Mouse (Mus musculus) MEL (cell line): ENCODE measurements at regions not wholly inside any gene's neighbourhood (a gene's known extent, or its start where the extent isn't known, plus 50 kb on each side); places are given as distances from the start of the nearest gene placed in this dataset.

Source experiments
- DNase-seq: peaks from one replicate; pipeline ENCODE4 v3.0.0; 2011; ENCODE audit warnings: low read depth, low spot score
- H3K27ac ChIP-seq: 2 replicates; pipeline ENCODE4 v1.5.1; 2012; ENCODE audit warnings: low read depth, mild to moderate bottlenecking, control low read depth, low read length, moderate library complexity; ENCODE audit not compliant: control insufficient read depth
- H3K27me3 ChIP-seq, 2 experiments: fragments of 150-350 bp in 1 of 2; sonication (generic) in 1 of 2; 2 replicates each; pipeline ENCODE4 v1.6.1; 2012; ENCODE audit warnings: low read length in 2 of 2, mild to moderate bottlenecking in 2 of 2, improper control_type of control experiment in 1 of 2, moderate library complexity in 1 of 2; ENCODE audit not compliant: insufficient read depth in 2 of 2, control insufficient read depth in 1 of 2
- H3K36me3 ChIP-seq, 2 experiments: 2 replicates each; pipeline ENCODE4 v1.6.1; 2012 to 2014; ENCODE audit warnings: low read length in 2 of 2, improper control_type of control experiment in 1 of 2, inconsistent platforms in 1 of 2, mild to moderate bottlenecking in 1 of 2; ENCODE audit not compliant: insufficient read depth in 2 of 2, control insufficient read depth in 1 of 2
- H3K4me1 ChIP-seq, 2 experiments: fragments of 150-350 bp in 1 of 2; sonication (generic) in 1 of 2; 2 replicates each; pipeline ENCODE4 v1.6.1; 2012; ENCODE audit warnings: low read length in 2 of 2, improper control_type of control experiment in 1 of 2, mild to moderate bottlenecking in 1 of 2; ENCODE audit not compliant: insufficient read depth in 2 of 2, control insufficient read depth in 1 of 2
- H3K4me3 ChIP-seq, 2 experiments: fragments of 150-350 bp in 1 of 2; sonication (generic) in 1 of 2; 2 replicates each; pipeline ENCODE4 v1.5.1; 2012; ENCODE audit warnings: low read depth in 2 of 2, low read length in 2 of 2, mild to moderate bottlenecking in 2 of 2, moderate library complexity in 2 of 2, control low read depth in 1 of 2, improper control_type of control experiment in 1 of 2; ENCODE audit not compliant: control insufficient read depth in 1 of 2, insufficient read depth in 1 of 2
- H3K79me2 ChIP-seq: 2 replicates; pipeline ENCODE4 v1.6.1; 2012; ENCODE audit warnings: mild to moderate bottlenecking, low read length, moderate library complexity; ENCODE audit not compliant: control insufficient read depth, poor library complexity, insufficient read depth
- H3K9ac ChIP-seq: 2 replicates; pipeline ENCODE4 v1.6.1; 2012; ENCODE audit warnings: low read depth, mild to moderate bottlenecking, control low read depth, low read length, moderate library complexity; ENCODE audit not compliant: control insufficient read depth, poor library complexity, severe bottlenecking
- H3K9me3 ChIP-seq: fragments of 150-350 bp; sonication (generic); replicated peaks from 2 replicates; pipeline ENCODE4 v1.6.1; 2012; ENCODE audit warnings: mild to moderate bottlenecking, low read length, improper control_type of control experiment, moderate library complexity; ENCODE audit not compliant: insufficient read depth
- BHLHE40 ChIP-seq: IDR thresholded peaks from 2 replicates; pipeline ENCODE4 v1.6.1; 2012; ENCODE audit warnings: low read depth, mild to moderate bottlenecking, inconsistent platforms, low read length, improper control_type of control experiment, borderline replicate concordance
- CHD1 ChIP-seq: IDR thresholded peaks from 2 replicates; pipeline ENCODE4 v1.6.1; 2012; ENCODE audit warnings: low read depth, mild to moderate bottlenecking, inconsistent platforms, low read length, improper control_type of control experiment
- ETS1 ChIP-seq: IDR thresholded peaks from 2 replicates; pipeline ENCODE4 v1.6.1; 2012; ENCODE audit warnings: low read depth, mild to moderate bottlenecking, inconsistent platforms, low read length, improper control_type of control experiment, moderate library complexity
- GATA1 ChIP-seq: IDR thresholded peaks from 2 replicates; pipeline ENCODE4 v1.6.1; 2011; ENCODE audit warnings: low read depth, low read length, improper control_type of control experiment
- HCFC1 ChIP-seq: IDR thresholded peaks from 2 replicates; pipeline ENCODE4 v1.6.1; 2012; ENCODE audit warnings: low read depth, mild to moderate bottlenecking, inconsistent platforms, low read length, improper control_type of control experiment, moderate library complexity
- JUND ChIP-seq: IDR thresholded peaks from 2 replicates; pipeline ENCODE4 v1.6.1; 2011; ENCODE audit warnings: low read depth, mild to moderate bottlenecking, improper control_type of control experiment, low read length
- KAT2A ChIP-seq: conservative IDR thresholded peaks from 2 replicates; pipeline ENCODE4 v1.6.1; 2012; ENCODE audit warnings: low read depth, low read length, improper control_type of control experiment, inconsistent platforms
- MAFK ChIP-seq: IDR thresholded peaks from 2 replicates; pipeline ENCODE4 v1.6.1; 2011; ENCODE audit warnings: low read depth, mild to moderate bottlenecking, low read length, improper control_type of control experiment, borderline replicate concordance
- MAX ChIP-seq: IDR thresholded peaks from 2 replicates; pipeline ENCODE4 v1.6.1; 2011; ENCODE audit warnings: low read length, improper control_type of control experiment
- MAZ ChIP-seq: IDR thresholded peaks from 2 replicates; pipeline ENCODE4 v1.6.1; 2012; ENCODE audit warnings: low read depth, mild to moderate bottlenecking, inconsistent platforms, low read length, improper control_type of control experiment
- MXI1 ChIP-seq: IDR thresholded peaks from 2 replicates; pipeline ENCODE4 v1.6.1; 2011; ENCODE audit warnings: mild to moderate bottlenecking, low read depth, low read length, improper control_type of control experiment
- MYB ChIP-seq: IDR thresholded peaks from 2 replicates; pipeline ENCODE4 v1.6.1; 2011; ENCODE audit warnings: mild to moderate bottlenecking, low read depth, low read length, improper control_type of control experiment
- POLR2A ChIP-seq, 2 experiments: IDR thresholded peaks; 2 replicates each; pipeline ENCODE4 v1.6.1; 2011 to 2012; ENCODE audit warnings: low read length in 2 of 2, mild to moderate bottlenecking in 2 of 2, control low read depth in 1 of 2, improper control_type of control experiment in 1 of 2, low read depth in 1 of 2, moderate library complexity in 1 of 2; ENCODE audit not compliant: control insufficient read depth in 1 of 2, insufficient read depth in 1 of 2, poor library complexity in 1 of 2
- RAD21 ChIP-seq: IDR thresholded peaks from 2 replicates; pipeline ENCODE4 v1.6.1; 2011; ENCODE audit warnings: mild to moderate bottlenecking, low read depth, low read length, improper control_type of control experiment
- SMC3 ChIP-seq: IDR thresholded peaks from 2 replicates; pipeline ENCODE4 v1.6.1; 2011; ENCODE audit warnings: low read depth, low read length, improper control_type of control experiment
- TAL1 ChIP-seq: IDR thresholded peaks from 2 replicates; pipeline ENCODE4 v1.6.1; 2012; ENCODE audit warnings: mild to moderate bottlenecking, inconsistent platforms, low read length, moderate library complexity, mixed read lengths
- TBP ChIP-seq: IDR thresholded peaks from 2 replicates; pipeline ENCODE4 v1.8.0; 2011; ENCODE audit warnings: low read depth, low read length, improper control_type of control experiment
- TCF12 ChIP-seq: IDR thresholded peaks from 2 replicates; pipeline ENCODE4 v1.6.1; 2014; ENCODE audit warnings: low read depth, mild to moderate bottlenecking, inconsistent platforms, low read length, improper control_type of control experiment, moderate library complexity
- USF1 ChIP-seq: IDR thresholded peaks from 2 replicates; pipeline ENCODE4 v1.6.1; 2014; ENCODE audit warnings: low read depth, mild to moderate bottlenecking, inconsistent platforms, low read length, improper control_type of control experiment, moderate library complexity
- ZC3H11A ChIP-seq: IDR thresholded peaks from 2 replicates; pipeline ENCODE4 v1.6.1; 2012; ENCODE audit warnings: low read depth, mild to moderate bottlenecking, inconsistent platforms, low read length, improper control_type of control experiment
- ZKSCAN1 ChIP-seq: IDR thresholded peaks from 2 replicates; pipeline ENCODE4 v1.6.1; 2012; ENCODE audit warnings: low read depth, mild to moderate bottlenecking, inconsistent platforms, low read length, improper control_type of control experiment, moderate library complexity
- ZNF384 ChIP-seq: IDR thresholded peaks from 2 replicates; pipeline ENCODE4 v1.6.1; 2012; ENCODE audit warnings: low read depth, mild to moderate bottlenecking, inconsistent platforms, low read length, improper control_type of control experiment

- Histone ChIP-seq H3K9me3 (no peaks in the 10 kb centered on the region), H3K27me3 (no peaks in the 10 kb centered on the region), H3K4me3 (no peak overlapping the region), H3K79me2 (no peaks in the 10 kb centered on the region), H3K4me1 (no peaks in the 10 kb centered on the region), H3K27ac (no peak overlapping the region), H3K9ac (no peak overlapping the region), H3K36me3 (no peaks in the 10 kb centered on the region)
- no peak for DNase-seq
- TF ChIP-seq RAD21 (no peak), MAX (no peak), TCF12 (no peak), SMC3 (no peak), JUND (no peak), ZKSCAN1 (no peak), POLR2A (IDR thresholded peaks at IDR 0.05; ENCODE audit: control insufficient read depth in 1 of 2, insufficient read depth in 1 of 2, low read depth in 1 of 2, low read length in 2 of 2, poor library complexity in 1 of 2) (no peak), MXI1 (no peak), MAZ (no peak), KAT2A (no peak), TAL1 (no peak), ZNF384 (no peak), ZC3H11A (no peak), MAFK (no peak), USF1 (no peak), TBP (no peak), ETS1 (no peak), GATA1 (no peak), BHLHE40 (no peak), MYB (no peak)
Observed at GRCm38 (mm10) chr2:108753494-108754225, 526.9 kb upstream of the Kif18a start.

- H3K27ac ChIP-seq: no peak overlapping the region
- H3K4me1 ChIP-seq: no peaks in the 10 kb centered on the region
- no peak for TF ChIP-seq HCFC1
- TF ChIP-seq SMC3: no peak
- TF ChIP-seq CHD1: no peak
- no peak overlapping the region for H3K9ac ChIP-seq
- no peaks in the 10 kb centered on the region for H3K36me3 ChIP-seq
- no peak overlapping the region for H3K4me3 ChIP-seq
- DNase-seq: no peak
- no peaks in the 10 kb centered on the region for H3K9me3 ChIP-seq
- H3K27me3 ChIP-seq: no peaks in the 10 kb centered on the region; a peak in 1 of 4 replicates
- no peaks in the 10 kb centered on the region for H3K79me2 ChIP-seq
Observed at GRCm38 (mm10) chr2:108755821-108756220, 524.7 kb upstream of the Kif18a start.
